Mouse (Mus musculus) cerebellum, adult 11-12 months (tissue): ENCODE data around the gene Tk1.

Experiments used
- DNase-seq: peaks from one replicate; pipeline ENCODE4 v3.0.0; 2022

The Tk1 gene

GRCm38 (mm10) chr11:117825333-117826101 lies at the start of gene Tk1, which contains the start of gene Afmid:
Gene Tk1 (minus strand): TSS chr11:117826092.
Gene Afmid (plus strand): TSS chr11:117825924.
- no peak for DNase-seq

GRCm38 (mm10) chr11:117875681-117876080 lies 49.8 kb upstream of the Tk1 start:
- no peak for DNase-seq

- no peak for DNase-seq
These were observed 48.5 kb upstream of the Tk1 start for GRCm38 (mm10) chr11:117874419-117874818.

GRCm38 (mm10) chr11:117872861-117873608 lies 47.1 kb upstream of the Tk1 start, which contains the start of gene Tha1:
Gene Tha1 (minus strand): TSS chr11:117873481.
- DNase-seq: peak; percentile 87

- no peak for DNase-seq
These were observed 46.2 kb upstream of the Tk1 start for GRCm38 (mm10) chr11:117871911-117872584.

GRCm38 (mm10) chr11:117871376-117871775 lies 45.5 kb upstream of the Tk1 start:
- no peak for DNase-seq

GRCm38 (mm10) chr11:117870688-117871365 lies 44.9 kb upstream of the Tk1 start:
- peak; percentile 86 for DNase-seq

GRCm38 (mm10) chr11:117865988-117866387 lies 40.1 kb upstream of the Tk1 start:
- DNase-seq: no peak

- no peak for DNase-seq
These were observed 38.9 kb upstream of the Tk1 start for GRCm38 (mm10) chr11:117864805-117865204.

GRCm38 (mm10) chr11:117863174-117863856 lies 37.4 kb upstream of the Tk1 start:
- no peak for DNase-seq

- no peak for DNase-seq
These were observed 34.7 kb upstream of the Tk1 start, which contains the start of gene Tmem235 for GRCm38 (mm10) chr11:117860601-117861000. Gene Tmem235 (plus strand): TSS chr11:117860752.

- no peak for DNase-seq
These were observed 32.5 kb upstream of the Tk1 start for GRCm38 (mm10) chr11:117858392-117858791.

GRCm38 (mm10) chr11:117857462-117857861 lies 31.6 kb upstream of the Tk1 start:
- no peak for DNase-seq

- DNase-seq: no peak
These were observed 30.1 kb upstream of the Tk1 start for GRCm38 (mm10) chr11:117855975-117856374.

- DNase-seq: no peak
These were observed 29.5 kb upstream of the Tk1 start for GRCm38 (mm10) chr11:117855360-117855759.

- no peak for DNase-seq
These were observed 28.3 kb upstream of the Tk1 start for GRCm38 (mm10) chr11:117854241-117854640.

GRCm38 (mm10) chr11:117852875-117853274 lies 27.0 kb upstream of the Tk1 start:
- DNase-seq: no peak

- DNase-seq: peak; percentile 95
These were observed 23.2 kb upstream of the Tk1 start, which contains the start of gene Birc5 for GRCm38 (mm10) chr11:117848985-117849671. Gene Birc5 (plus strand): TSS chr11:117849251.

GRCm38 (mm10) chr11:117848271-117848984 lies 22.5 kb upstream of the Tk1 start:
- DNase-seq: no peak

GRCm38 (mm10) chr11:117847593-117848215 lies 21.8 kb upstream of the Tk1 start:
- DNase-seq: no peak
